Mouse (Mus musculus): ENCODE measurements around the gene Cx3cl1.
A peak's percentile ranks its signal among the peaks of the same experiment; 100 is the strongest.

Gene Cx3cl1

DNA sequence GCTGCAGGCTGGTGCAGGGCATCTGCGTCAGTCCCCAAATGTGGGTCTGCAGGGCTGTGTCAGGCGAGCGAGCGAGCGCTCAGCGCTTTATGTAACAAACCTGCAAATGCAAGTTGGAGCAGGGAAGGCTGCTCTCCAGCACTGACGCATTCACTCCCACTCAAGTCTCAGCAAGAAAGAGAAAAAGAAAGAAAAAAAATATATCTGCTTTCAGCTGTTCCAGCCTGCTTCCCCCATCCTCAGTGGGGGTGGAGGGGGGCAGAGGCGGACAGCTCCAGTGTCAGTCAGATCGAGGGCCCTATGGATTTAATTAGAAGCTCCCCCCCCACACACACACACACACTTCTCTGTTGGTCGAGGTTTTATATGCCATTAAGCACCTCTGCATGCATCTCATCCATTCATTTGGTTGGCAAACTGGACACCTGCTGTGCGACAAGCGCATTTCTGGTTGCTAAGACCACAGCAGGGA lies 1.9 kb downstream of the Cx3cl1 start:
- DNase-seq (ENCODE audit: low spot score in 2 of 2), result peak; percentile 81 to 88

DNA sequence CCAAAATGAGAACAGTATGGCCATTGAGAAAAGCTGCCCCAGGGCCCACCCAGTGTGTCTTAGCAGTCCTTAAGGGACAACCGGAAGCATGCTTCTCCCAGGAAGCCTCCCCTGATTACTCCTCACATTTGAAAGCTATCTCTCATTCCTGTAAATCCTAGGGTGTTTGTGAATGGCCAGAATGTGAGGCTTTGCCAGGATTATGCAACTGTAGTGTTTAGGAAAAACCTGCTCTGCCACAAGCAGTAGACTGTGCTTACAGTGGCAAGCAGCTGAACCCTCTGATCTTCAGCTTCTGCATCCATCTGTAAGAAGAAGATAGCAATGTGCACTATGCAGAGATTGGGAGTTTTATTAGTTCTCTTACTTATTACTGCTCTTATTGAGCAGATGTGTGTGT lies 2.8 kb downstream of the Cx3cl1 start:
- peak in 1 of 2 experiments; percentile 30 for DNase-seq (ENCODE audit: low spot score in 2 of 2)

- DNase-seq (ENCODE audit: low spot score in 2 of 2), result no peak
Observed at GRCm38 (mm10) chr8:94776346-94776745, 4.5 kb downstream of the Cx3cl1 start.

GRCm38 (mm10) chr8:94778036-94778435 lies 6.2 kb downstream of the Cx3cl1 start:
- peak in 1 of 2 experiments; percentile 33 for DNase-seq (ENCODE audit: low spot score in 2 of 2)

GRCm38 (mm10) chr8:94778473-94778872 lies 6.7 kb downstream of the Cx3cl1 start:
- DNase-seq (ENCODE audit: low spot score in 2 of 2), result peak in 1 of 2 experiments; percentile 39

DNA sequence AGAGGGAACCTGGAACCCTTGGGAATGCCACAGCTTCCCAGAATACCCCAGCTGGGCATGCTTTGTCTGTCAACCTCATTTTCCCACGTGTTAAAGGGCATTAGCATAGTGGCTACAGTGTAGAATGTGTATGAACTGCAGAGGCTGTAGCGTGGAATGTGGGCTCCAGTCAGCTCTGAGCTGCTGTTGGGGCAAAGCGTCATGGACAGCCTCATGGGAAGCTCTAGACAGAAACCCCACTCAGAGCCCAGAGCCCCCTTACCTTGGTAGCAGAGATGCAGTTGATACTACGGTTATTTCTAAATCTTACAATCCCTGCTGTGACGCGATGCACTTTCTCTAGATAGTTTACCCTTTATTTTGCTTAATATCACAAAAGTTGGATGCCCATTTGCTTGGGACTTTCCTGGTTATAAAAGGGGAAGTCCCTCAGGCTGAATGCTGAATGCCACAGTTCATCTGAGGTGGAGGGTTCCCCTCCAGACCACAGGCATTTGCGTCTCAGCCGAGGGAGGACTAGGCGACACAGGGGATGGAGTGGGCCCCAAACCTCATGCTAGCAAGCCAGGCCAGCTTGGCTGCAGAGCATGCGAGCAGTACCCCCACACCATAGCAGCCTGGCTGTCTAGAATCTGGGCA lies 7.2 kb downstream of the Cx3cl1 start:
- DNase-seq (ENCODE audit: low spot score in 2 of 2), result no peak

- peak in 1 of 2 experiments; percentile 29 for DNase-seq (ENCODE audit: low spot score in 2 of 2)
Observed at GRCm38 (mm10) chr8:94779534-94780294, 7.9 kb downstream of the Cx3cl1 start.

GRCm38 (mm10) chr8:94780491-94781154 lies 8.8 kb downstream of the Cx3cl1 start:
- DNase-seq (ENCODE audit: low spot score in 2 of 2), result no peak

DNA sequence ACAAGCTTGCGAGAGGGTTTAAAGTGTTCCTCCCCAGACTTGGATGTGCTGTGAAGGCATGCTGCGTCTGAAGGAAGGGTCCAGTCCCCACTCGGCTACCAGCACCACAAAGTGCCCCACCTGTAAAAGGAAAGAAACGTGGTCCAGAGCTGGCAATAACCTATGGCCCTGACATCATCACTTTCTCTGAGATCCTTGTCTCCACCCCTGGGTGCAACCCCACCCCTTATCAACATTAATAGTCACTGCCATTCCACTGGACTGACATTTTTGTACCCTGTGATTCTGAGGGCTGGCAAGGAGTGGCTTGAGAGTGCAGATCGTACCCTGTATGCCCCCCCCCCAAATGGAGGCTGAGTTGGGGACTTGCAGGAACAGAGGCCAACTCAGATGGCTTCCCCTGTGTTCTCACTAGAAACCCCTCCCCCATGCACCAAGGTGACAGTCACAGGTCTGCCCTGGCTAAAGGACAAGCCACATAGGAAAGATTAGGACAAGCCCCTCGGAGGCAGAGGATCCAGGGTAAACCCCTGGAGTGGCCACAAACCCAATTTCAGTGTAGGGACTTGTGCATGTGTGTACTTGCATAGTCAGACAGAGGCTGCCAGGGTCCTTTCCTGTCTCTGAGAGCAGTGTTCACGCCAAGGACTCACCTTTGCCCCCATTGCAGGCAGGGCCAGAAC lies 9.5 kb downstream of the Cx3cl1 start:
- DNase-seq (ENCODE audit: low spot score in 2 of 2), result no peak

GRCm38 (mm10) chr8:94781838-94782235 lies 10.0 kb downstream of the Cx3cl1 start:
- DNase-seq (ENCODE audit: low spot score in 2 of 2), result peak; percentile 47 to 54

- no peak for DNase-seq (ENCODE audit: low spot score in 2 of 2)
Observed at GRCm38 (mm10) chr8:94783890-94784289, 12.1 kb downstream of the Cx3cl1 start.

GRCm38 (mm10) chr8:94785247-94785985 lies 13.6 kb downstream of the Cx3cl1 start:
- DNase-seq (ENCODE audit: low spot score in 2 of 2), result peak; percentile 34 to 41

GRCm38 (mm10) chr8:94785995-94786595 lies 14.3 kb downstream of the Cx3cl1 start:
- DNase-seq (ENCODE audit: low spot score in 2 of 2), result no peak

- no peak for DNase-seq (ENCODE audit: low spot score in 2 of 2)
Observed at GRCm38 (mm10) chr8:94787524-94788501, 16.0 kb downstream of the Cx3cl1 start.

- no peak for DNase-seq (ENCODE audit: low spot score in 2 of 2)
Observed at GRCm38 (mm10) chr8:94789256-94789955, 17.6 kb downstream of the Cx3cl1 start.

DNA sequence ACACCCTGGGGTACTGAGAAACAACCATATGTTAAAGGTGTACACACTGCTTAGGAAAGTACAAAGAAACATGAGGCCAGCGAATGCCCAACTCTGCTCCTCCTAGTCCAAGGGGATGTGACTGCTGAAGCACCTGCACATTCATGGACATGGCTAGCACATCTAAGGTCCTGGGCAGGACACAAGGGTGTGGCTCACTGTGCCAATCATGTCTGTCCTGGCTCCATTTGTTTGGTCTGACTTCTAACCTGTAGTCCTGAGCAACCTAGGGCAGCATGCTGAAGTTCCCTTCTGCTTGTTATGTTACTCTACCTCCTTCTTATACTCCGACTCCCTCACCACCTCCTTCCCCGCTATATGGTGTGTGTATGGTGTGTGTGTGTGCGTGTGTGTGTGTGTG lies 22.6 kb downstream of the Cx3cl1 start:
- DNase-seq (ENCODE audit: low spot score in 2 of 2), result no peak

- no peak for DNase-seq (ENCODE audit: low spot score in 2 of 2)
Observed at GRCm38 (mm10) chr8:94794782-94795181, 23.0 kb downstream of the Cx3cl1 start.

DNA sequence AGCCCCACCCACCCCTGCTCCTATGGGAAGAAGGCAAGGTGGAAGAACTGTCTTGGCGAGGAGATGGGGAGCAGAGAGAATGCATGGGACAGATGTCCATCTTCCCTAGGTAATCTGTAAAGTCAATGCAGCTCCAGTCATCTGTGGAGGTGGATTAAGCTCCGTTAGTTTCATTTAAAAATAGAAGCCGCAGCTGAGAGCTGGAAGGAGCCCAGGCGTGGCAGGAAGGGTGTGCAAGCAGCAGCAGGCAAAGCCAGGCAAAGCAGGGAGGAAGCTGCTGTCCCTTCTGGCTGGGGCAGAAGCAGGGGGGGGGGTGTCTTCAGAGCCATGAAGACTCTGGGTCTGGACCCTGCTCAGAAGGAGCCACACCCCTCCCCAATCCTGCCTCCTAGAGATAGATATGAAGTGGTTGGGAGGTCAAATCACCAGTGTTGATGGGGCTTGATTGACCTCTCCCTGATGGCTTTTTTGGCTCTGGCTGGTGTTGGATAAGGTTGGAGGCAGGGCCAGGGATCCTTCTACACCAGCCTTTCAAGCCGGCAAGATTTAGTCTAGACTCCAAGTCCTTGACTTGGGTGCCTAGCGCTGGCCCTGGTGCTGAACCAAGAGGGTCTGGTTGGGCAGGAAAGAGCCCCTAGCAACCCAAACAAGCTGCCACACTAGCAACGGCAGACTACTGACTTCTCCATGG lies 28.6 kb downstream of the Cx3cl1 start:
- peak; percentile 72 to 78 for DNase-seq (ENCODE audit: low spot score in 2 of 2)

All from right cerebral cortex, postnatal 10 days (tissue).